Mouse (Mus musculus): ENCODE results near the gene Atp6v0a1.

DNA sequence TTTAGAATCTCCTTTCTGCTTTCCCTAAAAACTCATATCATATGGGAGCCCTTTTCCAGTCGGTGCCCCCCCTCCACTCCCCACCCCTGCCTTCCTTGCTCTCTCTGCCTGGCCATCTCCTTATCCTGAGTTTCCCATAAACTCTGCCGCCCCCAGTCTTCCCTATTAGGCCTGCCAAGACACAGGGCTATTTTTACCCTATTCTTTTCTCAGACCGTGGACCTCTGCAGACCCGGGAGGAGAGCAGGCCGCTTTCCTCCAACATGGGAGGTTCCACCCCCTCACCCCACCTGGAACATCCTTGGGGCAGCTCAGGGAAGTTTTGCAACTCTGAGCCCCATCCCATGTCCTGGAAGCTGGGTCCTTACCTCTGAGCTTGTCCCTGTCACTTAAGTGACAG is 41.9 kb upstream of the Atp6v0a1 start:
- no peak for TF ChIP-seq GATA1 (IDR thresholded peaks at IDR 0.05; ENCODE audit: low read length)
- no peak for TF ChIP-seq TAL1 (IDR thresholded peaks at IDR 0.05; ENCODE audit: low read length)
